Mouse (Mus musculus) CH12.LX (cell line): ENCODE data around the gene Lyg2.
A peak's percentile ranks its signal among the peaks of the same experiment; 100 is the strongest.

Experiments
- CHD1 ChIP-seq: IDR thresholded peaks from 2 replicates; pipeline ENCODE4 v1.6.1; 2012; ENCODE audit warnings: low read depth, low read length, improper control_type of control experiment, inconsistent platforms
- CTCF ChIP-seq, 2 experiments: IDR thresholded peaks in 1 of 2; conservative IDR thresholded peaks in 1 of 2; 2 replicates each; pipeline ENCODE4 v1.5.1; 2011 to 2012; ENCODE audit warnings: low read depth in 2 of 2, low read length in 2 of 2, improper control_type of control experiment in 1 of 2, inconsistent platforms in 1 of 2, mild to moderate bottlenecking in 1 of 2, moderate library complexity in 1 of 2
- E2F4 ChIP-seq: IDR thresholded peaks from 2 replicates; pipeline ENCODE4 v1.6.1; 2011; ENCODE audit warnings: low read depth, low read length, improper control_type of control experiment; ENCODE audit not compliant: insufficient replicate concordance
- EP300 ChIP-seq: IDR thresholded peaks from 2 replicates; pipeline ENCODE4 v1.6.1; 2011; ENCODE audit warnings: low read length, improper control_type of control experiment
- HCFC1 ChIP-seq: IDR thresholded peaks from 2 replicates; pipeline ENCODE4 v1.6.1; 2012; ENCODE audit warnings: low read depth, mild to moderate bottlenecking, inconsistent platforms, low read length, improper control_type of control experiment
- IRF4 ChIP-seq: IDR thresholded peaks from 2 replicates; pipeline ENCODE4 v1.6.1; 2014; ENCODE audit warnings: low read depth, mild to moderate bottlenecking, inconsistent platforms, low read length, improper control_type of control experiment
- KAT2A ChIP-seq: IDR thresholded peaks from 2 replicates; pipeline ENCODE4 v1.6.1; 2012; ENCODE audit warnings: low read length, improper control_type of control experiment, inconsistent platforms; ENCODE audit not compliant: insufficient replicate concordance
- MAX ChIP-seq: IDR thresholded peaks from 2 replicates; pipeline ENCODE4 v1.6.1; 2011; ENCODE audit warnings: low read length, improper control_type of control experiment
- NELFE ChIP-seq: IDR thresholded peaks from 2 replicates; pipeline ENCODE4 v1.6.1; 2011; ENCODE audit warnings: low read depth, low read length, improper control_type of control experiment
- POLR2A ChIP-seq: IDR thresholded peaks from 2 replicates; pipeline ENCODE4 v1.6.1; 2011; ENCODE audit warnings: low read depth, mild to moderate bottlenecking, improper control_type of control experiment, low read length
- USF1 ChIP-seq: IDR thresholded peaks from 2 replicates; pipeline ENCODE4 v1.6.1; 2014; ENCODE audit warnings: low read depth, mild to moderate bottlenecking, inconsistent platforms, low read length, improper control_type of control experiment
- ZNF384 ChIP-seq: IDR thresholded peaks from 2 replicates; pipeline ENCODE4 v1.6.1; 2012; ENCODE audit warnings: low read depth, low read length, improper control_type of control experiment, inconsistent platforms

DNA sequence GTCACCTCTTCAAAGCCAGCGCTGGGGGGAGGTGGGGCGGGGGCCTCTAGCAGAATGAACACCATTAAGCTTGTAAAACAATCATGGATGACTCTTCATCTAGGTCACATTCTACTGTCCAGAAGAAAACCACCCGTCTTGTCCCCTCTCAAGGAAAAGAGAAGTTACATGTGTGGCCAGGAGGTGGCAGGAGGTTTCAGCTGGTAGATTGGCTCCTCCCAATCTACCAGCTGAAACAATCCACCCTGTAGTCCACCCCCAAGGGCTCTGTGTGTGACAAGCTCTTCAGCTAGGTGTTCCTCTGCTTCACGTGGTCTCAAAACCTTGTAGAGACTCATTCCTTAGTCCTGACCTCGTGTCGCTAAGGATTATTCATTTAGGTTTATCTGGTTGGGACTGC lies 13.1 kb downstream of the Lyg2 start:
- TF ChIP-seq IRF4 (0 out of 2 replicates have a peak, but pooled peaks have one; percentile 21), POLR2A (no peak), CTCF (conservative IDR thresholded peaks at IDR 0.05 in 1 of 2, IDR thresholded peaks at IDR 0.05 in 1 of 2; ENCODE audit: low read depth in 2 of 2, low read length in 2 of 2) (peak in 1 of 2 experiments; percentile 69; a peak in 2 of 4 replicates), KAT2A (no peak), E2F4 (no peak), EP300 (no peak), USF1 (no peak), CHD1 (no peak), NELFE (no peak), MAX (no peak), ZNF384 (no peak), HCFC1 (no peak)
